Mouse (Mus musculus) liver, adult 10 weeks (tissue): ENCODE measurements around the gene Anln. TPM values are rescaled to one million over a fixed set of nuclear protein-coding genes. Genes with fewer than 3 reads are reported as not detected.

Experiments used
- polyA plus RNA-seq: library from polyadenylated mRNA; stranded (reverse); fragments of 350-450 nt; fragmentation: Illumina TruSeq; extraction: RNeasy Lipid Tissue Mini Kit (QIAGEN cat#74804); gene quantifications from one replicate; pipeline ENCODE4 v1.2.3, GENCODE M21; 2014; ENCODE audit warnings: low read depth, low replicate concordance

Gene Anln
- 0.77 TPM for polyA plus RNA-seq

DNA sequence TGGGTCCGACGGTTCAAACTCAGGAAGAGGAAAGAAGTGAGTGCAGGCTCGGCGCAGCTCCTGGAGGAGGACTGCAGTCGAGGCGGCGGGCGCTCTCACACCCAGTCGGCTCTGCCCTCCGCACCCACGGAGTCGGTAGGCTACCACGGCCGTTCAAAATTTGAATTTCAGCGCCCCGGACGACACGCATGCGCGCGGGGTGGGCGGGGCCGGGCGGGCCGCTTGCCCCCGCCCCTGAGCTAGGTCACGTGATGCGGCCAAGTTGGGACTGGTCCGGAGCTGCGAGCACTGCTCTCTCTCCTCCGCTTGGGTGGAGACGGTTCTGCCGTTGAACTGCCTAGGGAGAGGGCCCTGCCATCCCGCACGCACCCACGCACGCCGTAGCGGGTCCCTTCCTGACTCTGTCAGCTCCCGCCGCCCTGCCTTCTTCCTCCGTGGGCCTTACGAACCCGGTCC lies at the start of gene Anln:
TSS of gene Anln (minus strand) at position 168 of the 456 bp plus-strand sequence.

DNA sequence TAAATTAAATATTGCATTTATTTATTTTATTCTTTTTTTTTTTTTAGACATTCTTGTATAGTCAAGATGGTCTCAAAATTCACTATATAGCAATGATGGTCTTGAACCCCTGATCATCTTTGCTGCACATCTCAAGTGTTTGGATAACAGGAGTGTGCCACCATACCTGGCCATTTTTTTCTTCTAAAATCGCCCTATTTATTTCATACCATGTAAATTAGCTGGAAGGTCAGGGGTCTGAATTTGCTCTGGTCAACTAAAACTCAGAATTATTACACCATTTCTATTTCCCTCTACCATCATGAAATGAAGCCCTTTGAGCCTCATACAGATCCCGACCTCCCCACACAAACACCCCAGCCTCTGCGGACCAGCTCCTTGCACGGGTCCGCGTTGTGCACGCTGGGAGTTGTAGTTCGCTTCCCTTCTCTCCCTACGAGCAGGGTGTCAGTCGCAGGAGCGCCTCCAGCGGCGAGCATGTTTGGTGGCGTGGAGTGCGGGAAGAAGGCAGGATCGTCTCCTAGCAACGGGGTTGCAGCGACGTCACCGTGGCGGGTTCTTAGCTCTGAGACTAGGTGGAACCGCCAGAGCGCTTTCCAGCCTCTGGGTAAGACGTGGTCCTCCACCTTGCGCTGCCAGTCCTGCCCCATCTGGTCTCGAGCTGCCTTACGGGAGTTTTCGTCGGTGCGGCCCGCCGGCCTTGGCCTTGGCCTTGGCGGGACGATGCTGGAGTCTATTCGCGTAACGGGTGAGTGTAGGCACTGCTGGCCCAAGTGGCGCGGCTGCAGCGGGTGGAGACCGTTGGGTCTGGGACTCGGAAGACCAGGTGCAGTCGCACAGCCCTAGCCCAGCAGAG lies 22.2 kb upstream of the Anln start, which contains the start of gene 9530077C05Rik:
TSS of gene 9530077C05Rik (plus strand) at position 512 of the 856 bp plus-strand sequence.

DNA sequence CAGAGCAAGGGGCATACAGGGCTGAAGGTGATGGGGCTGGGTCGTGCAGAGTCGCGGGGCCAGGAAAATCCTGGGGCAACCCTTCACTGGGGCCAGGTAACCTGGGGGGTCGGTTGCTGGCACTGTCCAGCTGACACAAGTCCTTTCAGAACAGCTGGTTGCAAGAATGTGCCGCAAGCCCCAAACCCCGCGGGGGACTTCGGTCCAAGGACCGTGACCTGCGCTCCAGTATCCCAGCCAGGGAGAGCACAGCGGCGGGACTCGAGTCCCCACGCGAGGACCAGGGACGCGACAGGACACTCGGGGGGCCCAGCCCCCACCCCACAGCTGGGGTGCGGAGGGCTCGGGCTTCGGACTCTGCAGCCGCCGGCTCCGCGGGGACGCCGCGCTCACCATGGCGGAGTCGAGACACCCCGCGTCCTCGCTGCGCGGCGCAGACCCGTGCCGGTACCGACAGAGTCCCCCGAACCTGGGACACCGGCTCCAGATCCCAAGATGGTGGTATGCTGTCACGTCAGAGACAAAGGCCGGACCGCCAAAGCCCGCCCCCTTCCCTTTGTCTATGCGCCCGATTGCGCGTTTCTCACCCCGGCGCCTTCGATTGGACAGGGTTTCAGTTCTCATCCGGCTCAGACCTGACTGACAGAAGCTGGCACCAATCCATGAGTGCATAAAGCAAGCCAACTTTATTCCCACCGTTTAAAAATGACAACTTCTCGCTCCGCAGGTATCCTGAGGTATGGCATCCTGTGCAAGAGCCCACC lies 81.7 kb downstream of the Anln start, which contains the start of gene Zfp810:
TSS of gene Zfp810 (minus strand) at position 493 of the 764 bp plus-strand sequence.

Other genes with a start within 250 kb of the Anln start
- gene Pigyl, start 232.3 kb downstream of the Anln start, polyA plus RNA-seq: 5.8 TPM
- gene Zfp872, start 201.1 kb downstream of the Anln start, polyA plus RNA-seq: 0.21 TPM
- gene Zfp809, start 163.5 kb downstream of the Anln start, polyA plus RNA-seq: 34.5 TPM
- gene Zfp599, start 129.3 kb downstream of the Anln start, polyA plus RNA-seq: 0.29 TPM
- 9.0 TPM for gene Zfp810, start 81.5 kb downstream of the Anln start, polyA plus RNA-seq
- not detected for gene 9530077C05Rik, start 22.3 kb upstream of the Anln start, polyA plus RNA-seq
- gene Gm17545, start 65.1 kb upstream of the Anln start, polyA plus RNA-seq: not detected
- gene Rp9, start 80.6 kb upstream of the Anln start, polyA plus RNA-seq: 32.2 TPM
- 3.7 TPM for gene Bbs9, start 86.5 kb upstream of the Anln start, polyA plus RNA-seq